Mouse (Mus musculus): ENCODE results near the gene Kank1.

The Kank1 gene

GRCm38 (mm10) chr19:25315993-25316392 lies 79.2 kb downstream of the Kank1 start:
- no peak for DNase-seq

GRCm38 (mm10) chr19:25324265-25324664 lies 87.5 kb downstream of the Kank1 start:
- no peak for DNase-seq

DNA sequence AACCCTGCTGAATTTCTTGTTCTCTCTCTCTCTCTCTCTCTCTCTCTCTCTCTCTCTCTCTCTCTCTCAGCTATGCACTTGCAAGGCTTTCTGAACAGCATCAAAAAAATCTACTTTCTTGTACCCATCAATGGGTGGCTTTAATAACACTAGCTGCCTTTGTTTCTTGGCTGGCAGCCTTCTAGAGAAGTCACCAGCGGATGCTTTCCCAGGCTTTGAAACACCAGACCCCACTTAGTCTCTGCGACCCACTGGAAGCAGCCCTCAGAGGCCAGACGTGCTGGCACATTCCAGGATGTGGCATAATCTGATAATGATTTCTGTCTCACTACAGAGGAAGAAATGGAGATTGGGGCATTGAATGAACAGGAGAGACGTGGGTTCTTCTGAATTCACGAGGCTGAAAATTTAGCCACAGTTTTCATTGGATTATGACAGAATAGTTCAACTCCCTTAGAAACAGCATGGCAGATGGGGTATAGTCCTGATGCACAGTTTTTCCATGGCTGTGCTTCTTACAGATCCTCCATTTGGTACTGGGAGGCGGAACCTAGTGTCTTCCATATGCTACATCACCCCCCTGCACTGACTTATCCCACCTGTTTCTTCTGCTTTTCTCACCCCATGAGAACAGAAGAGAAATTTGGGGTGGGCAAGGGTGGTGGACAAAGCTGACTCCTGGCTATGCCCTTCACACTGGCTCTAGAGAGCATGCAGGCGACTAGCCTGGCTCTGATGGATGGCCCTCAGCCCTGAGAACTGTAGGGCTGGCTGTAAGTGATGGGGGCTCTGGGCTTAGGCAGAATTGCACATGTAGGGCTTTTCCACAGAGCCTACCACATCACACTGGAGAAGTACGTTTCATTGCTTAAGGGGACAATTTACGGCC lies 88.6 kb downstream of the Kank1 start:
- no peak for DNase-seq

GRCm38 (mm10) chr19:25326002-25326300 lies 89.2 kb downstream of the Kank1 start:
- no peak for DNase-seq

DNA sequence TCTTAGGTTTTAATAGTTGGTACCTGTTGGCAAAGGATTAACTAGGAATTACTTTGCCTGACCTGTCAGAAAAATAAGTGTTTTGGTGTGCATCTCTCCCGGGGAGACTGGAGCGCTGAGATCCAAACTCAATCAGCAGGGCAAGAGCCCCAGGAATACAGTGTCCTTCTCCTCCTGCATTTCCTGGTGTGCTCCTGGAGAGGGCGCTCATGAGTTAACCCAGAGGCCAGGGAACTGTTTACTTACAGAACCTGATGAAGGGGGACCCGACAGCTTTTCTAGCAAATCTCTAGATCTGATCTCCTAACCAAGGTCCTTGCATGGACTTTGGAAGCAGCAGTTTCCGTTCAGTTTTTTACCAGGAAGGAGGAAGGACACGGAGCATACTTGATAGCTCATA lies 90.9 kb downstream of the Kank1 start:
- DNase-seq, result no peak

- no peak for DNase-seq
These were observed 97.6 kb downstream of the Kank1 start for GRCm38 (mm10) chr19:25334360-25334759.

DNA sequence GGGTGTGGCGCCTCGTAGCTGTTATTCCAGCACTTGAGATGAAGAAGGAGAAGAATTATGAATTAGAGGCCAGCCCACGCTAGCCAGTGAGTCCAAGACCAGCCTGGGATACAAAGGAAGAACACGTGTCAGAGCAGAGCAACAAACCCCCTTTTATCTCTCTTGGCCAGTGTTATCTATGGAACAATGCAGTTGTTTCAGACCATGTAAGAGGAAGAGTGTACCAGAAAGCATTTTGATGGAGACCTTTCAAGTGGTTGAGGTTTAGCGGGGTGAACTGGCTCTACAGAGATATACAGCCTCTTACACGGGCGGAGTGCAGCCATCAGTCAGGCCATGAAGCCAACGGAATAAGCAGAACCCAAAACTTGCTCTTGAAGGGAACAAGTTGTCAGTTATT lies 100.0 kb downstream of the Kank1 start:
- no peak for DNase-seq

DNA sequence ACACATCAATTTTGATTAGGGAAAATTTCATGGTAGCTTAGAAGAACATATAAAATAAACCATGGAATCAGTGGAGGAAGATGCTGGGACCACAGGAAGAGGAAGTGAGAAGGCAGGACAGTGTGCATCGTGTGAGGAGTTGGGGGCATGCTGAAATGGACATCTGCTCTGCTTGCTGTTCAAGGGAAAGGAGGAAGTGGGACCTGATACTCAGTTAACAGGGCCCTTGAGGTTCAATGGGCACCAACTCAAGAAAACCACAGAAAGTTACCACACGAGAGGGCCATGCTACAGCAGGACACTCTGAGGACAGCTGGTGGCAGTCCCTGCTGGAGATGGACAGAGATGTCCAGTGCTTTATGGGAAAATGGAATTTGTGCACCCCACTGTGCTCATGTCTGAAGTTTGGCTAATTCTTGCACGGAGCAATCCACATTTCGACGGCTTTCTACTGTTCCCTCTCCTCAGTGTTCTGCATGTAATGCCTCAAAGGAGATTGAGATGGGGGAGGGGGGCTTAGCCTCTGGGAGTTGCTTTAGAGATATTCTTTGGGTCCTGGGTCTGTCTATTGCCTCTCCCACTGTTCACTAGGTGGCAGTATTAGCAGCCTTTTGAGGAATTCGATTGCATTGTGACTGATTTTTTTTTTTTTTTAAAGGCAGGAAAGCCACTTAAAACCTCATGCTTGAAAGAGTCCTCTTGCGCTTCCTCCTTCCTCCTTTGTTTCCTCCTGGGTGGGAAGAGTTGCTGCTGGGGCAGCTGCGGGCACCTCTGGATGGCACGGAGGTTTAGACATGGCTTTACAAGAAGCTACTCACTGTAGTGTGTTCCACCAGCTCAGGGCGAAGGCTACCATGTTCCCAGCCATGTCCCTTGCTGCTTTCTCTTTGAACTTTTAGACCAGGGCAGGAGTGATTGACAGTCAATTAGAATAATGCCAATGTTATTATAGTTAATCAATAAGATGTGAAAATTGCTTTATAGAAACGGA lies 104.2 kb downstream of the Kank1 start:
- no peak for DNase-seq

DNA sequence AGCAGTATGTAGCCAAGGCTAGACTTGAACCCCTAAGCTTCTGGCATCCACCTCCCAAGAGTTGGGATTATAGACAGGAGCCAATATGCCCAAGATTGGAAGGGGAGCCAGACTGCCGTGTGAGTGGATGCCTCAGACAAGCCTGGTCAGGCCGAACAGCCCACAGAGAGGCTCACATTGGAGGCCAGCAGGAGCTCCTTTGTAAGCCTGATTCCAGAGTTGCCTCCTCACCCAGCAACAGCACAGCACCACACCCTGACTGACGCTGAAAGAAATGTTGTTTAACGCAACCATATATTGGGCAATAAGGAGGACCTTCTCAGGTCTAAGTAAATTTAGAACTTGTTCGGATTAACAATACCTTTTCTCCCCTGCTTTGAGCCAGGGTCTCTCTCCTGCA lies 105.3 kb downstream of the Kank1 start:
- DNase-seq, result no peak

DNA sequence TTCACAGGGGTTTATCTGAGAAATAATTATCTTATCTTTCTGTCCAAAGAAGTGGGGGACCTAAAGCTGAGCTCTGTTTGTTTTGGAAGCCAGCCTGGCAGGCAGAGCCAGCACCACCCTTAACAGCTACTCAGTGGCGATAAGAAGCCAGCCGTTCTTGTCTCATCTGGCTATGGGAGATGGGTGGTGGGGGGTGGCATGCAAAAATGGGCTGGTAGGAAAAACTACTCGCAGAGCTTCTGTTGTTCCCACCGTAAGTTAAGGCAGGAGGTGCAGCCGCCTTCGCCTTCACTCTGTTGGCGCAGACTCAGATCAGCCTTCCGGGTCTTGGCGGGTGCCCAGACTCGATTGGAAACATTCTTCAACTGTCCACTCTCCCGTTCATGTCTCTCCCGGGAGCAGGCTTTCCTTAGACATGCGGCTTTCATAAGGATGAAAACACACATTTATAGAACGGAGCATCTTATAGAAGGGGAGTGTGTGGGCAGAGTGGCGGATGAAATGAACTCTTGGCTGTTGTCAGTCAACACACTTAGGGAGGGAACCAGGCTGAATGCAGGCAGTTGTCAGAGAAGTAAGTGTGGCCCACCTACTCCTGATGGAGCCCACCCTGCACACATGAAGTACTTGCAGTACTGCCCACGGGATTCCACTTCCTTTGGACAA lies 107.0 kb downstream of the Kank1 start:
- no peak for DNase-seq

- DNase-seq, result no peak
These were observed 107.6 kb downstream of the Kank1 start for GRCm38 (mm10) chr19:25344371-25344770.

GRCm38 (mm10) chr19:25345972-25346371 lies 109.2 kb downstream of the Kank1 start:
- no peak for DNase-seq

DNA sequence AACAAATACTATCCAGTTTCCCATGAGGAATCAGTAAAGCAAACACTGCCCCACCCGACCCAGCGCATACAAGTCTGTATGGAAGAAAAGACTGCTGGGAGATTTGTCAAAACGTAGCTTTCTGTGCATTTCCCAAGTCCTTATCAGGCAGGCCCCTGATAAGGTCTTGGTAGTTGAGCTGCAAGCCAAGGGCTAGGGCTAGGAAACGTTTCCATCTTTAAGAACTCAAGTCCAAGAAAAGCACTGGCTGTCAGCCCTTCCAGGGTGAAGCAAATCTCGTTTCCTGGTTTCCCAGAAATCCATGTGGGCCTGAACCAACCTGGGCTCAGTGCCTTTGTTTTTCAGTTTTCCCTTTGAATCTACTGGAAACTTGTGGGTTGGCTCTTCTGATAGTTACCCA lies 110.7 kb downstream of the Kank1 start:
- no peak for DNase-seq

GRCm38 (mm10) chr19:25351257-25351955 lies 114.6 kb downstream of the Kank1 start:
- DNase-seq, result no peak

DNA sequence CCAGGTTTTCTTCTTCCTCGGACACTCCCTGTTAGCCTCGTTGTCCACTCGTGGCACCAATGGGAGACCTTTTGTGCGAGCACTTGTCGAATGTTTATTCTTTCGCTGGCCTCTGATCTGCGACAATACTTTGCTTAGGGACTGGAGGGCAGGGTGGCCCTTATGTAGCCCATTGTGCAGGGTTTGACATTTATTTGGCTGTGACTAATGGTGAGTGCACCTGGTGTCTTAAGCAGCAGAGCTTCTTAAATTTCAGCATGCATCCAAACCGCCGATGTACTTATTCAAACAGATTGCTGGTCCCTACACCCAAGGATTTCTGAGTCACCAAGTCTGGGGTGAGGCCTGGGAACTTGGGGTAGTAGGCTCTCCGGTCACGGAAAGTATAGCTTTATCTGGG lies 120.3 kb downstream of the Kank1 start:
- no peak for DNase-seq

DNA sequence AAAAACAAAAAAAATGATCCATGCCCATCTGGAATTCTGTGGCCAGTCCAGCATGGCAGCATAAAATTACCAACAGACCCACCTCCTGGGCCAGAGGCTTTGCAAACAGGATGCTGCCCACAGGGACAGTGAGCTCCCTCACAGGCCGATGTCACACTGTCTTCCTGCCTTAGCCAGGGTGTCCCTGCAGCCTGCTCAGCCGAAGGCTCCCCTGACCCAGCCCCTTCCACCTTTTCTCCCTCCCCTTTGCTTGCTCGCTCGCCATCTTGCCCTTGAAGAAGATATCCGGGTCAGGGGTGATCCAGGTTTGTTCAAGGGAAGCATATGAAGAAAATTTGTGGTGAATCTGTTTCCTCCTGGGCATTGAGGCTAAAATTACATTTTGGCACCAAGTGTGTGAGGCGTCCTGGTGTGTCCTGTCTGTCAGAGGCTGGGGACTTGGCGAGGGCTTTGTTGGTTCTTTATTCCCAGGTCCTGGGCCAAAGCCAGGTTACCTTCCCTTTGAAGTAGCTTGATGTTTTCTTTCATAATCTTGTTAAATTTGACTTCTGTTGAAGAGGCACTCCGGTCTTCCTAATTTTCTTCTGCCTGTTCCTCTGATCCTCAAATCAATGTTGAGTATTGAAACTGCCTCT lies 121.8 kb downstream of the Kank1 start:
- no peak for DNase-seq

GRCm38 (mm10) chr19:25360571-25361029 lies 123.8 kb downstream of the Kank1 start:
- DNase-seq, result no peak

DNA sequence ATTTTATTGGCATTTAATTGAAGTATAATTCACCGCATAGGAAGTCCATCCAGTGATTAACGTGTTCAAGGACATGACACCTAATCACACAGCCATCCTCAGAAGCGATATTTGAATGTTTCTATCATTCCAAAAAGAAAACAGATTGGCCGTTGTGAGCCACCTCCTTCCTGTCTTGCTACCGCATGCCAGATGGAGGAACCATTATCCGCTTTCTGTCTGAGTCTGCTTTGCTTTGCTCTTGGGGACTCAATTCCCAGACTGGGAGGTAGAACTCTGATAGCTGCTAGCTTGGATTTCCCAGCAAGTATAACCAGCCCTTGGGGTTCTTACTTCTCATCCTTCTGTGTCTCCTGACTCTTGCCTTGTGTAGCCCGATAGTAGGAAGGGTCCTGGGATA lies 125.2 kb downstream of the Kank1 start:
- no peak for DNase-seq

DNA sequence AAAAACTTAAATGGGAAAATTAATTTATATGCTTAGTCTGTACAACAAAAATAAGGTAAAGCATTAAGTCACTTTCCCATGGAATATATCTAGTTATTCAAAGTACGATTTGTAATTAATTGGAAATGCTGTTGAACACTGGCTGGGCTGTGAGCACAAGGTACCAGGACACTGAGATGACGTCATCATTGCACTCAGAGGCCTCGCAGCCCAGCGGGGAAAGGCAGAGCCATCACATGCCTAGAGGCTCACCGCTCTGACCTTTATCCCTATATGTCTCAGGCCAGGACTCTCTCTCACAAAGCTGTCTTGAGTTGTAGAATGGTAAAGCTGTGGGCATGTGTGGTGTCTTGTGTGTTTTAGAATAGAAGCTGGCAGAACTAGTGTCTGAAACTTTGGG lies 128.9 kb downstream of the Kank1 start:
- DNase-seq, result no peak

DNA sequence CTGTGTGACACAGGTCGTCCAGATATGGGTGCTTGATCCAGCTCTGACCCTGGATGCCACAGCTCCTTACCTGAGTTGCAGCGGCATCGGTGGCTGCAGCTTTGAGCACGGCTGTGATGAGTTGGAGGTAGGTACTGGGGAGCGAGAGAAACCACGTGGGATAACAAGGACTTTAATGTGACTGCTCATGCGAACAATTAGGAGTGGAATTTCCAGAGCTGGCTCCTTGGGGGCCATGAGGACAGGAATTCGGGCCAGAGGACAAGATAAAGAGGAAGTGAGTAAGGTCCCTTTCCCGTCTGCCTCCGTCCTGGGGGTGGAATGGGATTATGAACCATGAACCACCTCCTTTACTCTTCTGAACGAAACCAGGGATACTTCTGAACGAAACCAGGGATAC lies 129.8 kb downstream of the Kank1 start:
- DNase-seq, result no peak

DNA sequence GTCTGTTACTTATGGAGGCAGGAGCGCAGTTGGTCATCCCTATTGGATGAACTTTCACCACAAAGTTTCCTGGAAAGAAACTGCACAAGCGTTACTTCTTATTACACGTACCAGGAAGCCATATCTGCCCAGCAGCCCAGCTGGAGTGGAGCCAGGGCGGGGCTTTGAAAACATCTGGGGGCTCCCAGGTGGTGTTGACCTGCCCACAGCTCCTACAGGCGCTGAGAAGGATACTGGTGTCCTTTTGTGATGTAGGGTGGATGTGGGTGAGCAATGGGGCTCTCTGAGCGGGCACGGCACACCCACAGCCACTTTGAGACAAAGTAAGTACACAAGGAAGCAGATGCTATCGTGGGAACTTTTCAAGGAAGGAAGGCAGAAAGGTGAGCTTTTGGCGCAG lies 133.7 kb downstream of the Kank1 start:
- no peak for DNase-seq

DNA sequence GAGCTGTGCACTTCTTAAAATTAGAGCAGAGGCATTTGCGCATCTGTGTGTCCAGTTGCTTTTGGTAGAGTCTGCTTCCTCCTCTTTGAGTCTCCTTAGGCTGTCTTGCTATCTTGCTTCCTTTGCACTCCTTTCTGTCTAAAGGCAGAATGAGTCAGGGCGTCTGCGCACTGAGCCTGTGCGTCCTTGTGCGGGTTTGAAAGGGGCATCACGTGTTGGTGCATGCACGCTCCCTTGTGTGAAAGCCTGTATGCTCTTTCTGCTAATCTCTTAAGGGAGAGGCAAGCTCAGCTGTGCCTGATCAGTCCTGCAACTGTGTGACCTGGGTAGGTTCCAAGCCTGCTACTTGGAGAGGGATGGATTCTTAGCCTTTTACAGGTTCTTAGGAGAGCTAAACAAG lies 136.0 kb downstream of the Kank1 start:
- DNase-seq, result no peak

Data from cerebellum, adult 9-11 months (tissue).